Mouse (Mus musculus): Measurements from ENCODE around the gene Rnf38. TPM values are rescaled to one million over a fixed set of nuclear protein-coding genes. Genes with fewer than 3 reads are reported as not detected.

Rnf38 gene
- total RNA-seq, 4 experiments from 2014 or later = 34.0 to 51.1 (median 40.4) TPM

GRCm38 (mm10) chr4:44115046-44115445, 118.5 kb downstream of the Rnf38 start:
- DNase-seq = no peak

DNA sequence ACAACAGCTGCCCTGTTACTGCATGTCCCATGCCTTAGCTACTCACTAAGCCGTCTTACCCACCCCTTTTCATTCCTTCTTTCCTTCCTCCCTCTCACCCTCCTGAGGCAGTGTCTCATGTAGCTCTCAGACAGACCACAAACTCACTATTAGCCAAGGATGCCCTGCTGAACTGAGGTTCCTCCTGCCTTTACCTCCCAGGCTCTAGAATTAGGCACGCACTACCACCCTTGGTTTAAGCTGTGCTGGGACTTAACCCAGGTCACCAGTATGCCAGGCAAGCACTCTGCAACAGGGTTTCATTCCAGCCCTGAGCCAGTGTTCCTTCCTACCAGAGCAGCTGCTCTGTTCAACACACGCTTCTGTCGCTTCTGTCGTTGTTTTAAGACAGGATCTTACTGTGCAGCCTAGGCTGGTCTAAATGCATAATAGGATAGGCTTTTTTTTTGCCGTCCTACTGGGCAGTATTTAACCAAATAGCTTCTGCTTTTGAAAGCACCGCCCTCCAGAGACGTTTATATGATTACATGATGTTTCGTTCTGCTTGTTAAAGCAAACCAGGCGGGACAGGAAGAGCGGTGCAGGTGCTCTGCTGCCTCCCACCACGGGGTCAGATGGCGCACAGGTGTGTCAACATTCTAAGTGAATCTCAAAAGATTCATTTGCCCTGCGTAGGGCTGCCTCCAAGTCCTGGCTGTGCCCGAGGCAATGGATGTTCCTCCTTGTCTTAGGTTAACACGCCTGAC, 120.0 kb downstream of the Rnf38 start:
- DNase-seq = no peak

GRCm38 (mm10) chr4:44112741-44113140, 120.8 kb downstream of the Rnf38 start:
- no peak for DNase-seq

DNA sequence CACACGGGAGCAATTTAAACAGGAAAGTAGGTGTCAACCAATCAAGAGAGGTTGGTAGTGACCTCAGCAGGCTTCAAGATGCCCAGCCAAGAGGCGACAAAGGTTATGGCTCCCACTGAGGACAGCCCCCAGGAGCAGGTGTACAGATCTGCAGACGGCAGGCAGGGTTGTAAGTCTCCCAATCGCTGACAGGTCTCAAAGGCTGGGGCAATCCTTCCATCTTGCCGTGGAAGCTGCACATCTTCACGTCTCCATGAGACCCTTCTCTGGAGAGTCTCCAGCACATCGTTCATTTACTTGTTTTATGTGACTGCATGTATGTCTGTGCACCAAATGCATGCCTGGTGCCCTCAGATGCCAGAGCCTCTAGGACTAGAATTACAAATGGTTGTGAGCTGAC, 122.8 kb downstream of the Rnf38 start:
- DNase-seq = no peak

- no peak for DNase-seq
Measured at GRCm38 (mm10) chr4:44108297-44108696, 125.3 kb downstream of the Rnf38 start.

GRCm38 (mm10) chr4:44107339-44107738, 126.2 kb downstream of the Rnf38 start:
- no peak for DNase-seq

DNA sequence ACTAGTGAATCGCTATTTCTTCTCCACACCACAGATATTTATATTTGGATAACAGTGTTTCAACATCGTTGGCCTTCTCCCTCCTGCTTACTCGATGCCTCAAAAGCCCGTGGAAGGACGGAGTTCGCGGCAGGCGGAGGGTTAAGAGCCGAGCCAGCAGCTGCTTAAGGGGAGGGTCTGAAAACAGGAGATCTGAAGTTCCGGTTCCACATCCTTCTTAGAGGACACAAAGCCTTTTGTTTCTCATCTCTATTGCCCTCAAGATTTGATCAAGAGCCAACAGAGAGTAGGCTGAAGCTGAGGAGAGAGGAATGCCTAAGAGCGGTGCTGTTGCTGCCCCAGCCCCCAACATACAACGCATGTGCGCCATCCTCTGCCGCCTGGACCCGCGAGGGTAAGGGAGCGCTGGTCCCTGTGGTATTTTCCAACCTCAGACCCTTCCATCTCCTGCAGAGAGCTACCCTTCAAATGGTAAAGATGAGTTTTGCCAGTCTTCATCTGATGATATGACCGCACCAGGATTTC, 127.2 kb downstream of the Rnf38 start:
- DNase-seq = no peak

GRCm38 (mm10) chr4:44104195-44104917, 129.2 kb downstream of the Rnf38 start:
- no peak for DNase-seq

DNA sequence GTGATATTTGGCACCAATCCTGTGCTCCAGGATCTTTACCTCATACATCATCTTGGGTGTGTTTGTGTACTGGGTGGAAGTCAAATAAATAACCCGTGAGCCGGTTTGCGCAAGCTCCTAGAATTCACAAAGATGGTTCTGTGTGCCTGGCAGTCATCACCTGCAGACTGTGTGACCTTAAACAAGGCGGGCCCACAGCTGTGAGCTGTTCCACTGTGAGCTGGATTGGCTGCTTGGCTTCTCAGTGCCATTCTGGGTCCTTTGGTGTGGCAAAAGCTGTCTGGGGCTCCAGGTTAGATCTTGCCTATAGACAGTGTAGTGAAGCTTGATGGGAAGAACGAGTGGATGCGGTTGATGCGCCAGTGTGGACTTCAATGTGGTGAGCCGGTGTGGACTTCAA, 130.0 kb downstream of the Rnf38 start:
- no peak for DNase-seq

DNA sequence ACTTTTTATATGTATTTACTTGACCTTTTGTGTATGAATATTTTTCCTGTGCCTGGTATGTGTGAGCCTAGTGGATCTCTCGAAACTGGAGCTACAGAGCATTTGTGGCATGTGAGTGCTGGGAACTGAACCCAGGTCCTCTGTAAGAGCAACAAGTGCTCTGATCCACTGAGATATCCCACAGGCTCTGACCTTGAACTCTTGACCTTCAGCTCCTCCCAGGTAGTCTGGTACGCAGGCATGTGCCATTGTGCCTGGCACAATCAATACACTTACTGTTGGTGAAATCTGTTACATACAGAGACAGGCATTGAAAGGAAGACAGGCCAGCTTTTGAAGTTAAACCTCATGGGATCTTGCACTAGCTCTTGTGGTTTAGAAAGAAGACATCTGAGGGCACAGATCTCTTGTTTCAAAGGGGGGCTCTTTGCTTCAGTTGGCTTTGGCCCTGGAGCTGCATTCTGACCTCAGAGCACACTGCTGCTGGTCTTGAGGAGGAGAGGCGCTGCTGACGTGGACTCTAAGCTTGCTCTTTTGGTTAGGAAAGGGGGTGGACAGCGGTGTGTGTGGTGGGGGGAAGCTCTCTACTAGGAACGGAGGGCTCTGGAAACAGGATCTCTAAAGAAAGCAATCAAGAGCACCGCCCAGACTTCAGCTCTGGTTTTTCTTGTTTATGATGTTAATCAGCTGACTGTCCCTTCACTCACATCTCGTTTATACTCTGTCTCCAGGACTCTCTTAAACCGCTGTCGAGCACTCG, 135.8 kb downstream of the Rnf38 start:
- no peak for DNase-seq

- no peak for DNase-seq
Measured at GRCm38 (mm10) chr4:44094475-44094874, 139.1 kb downstream of the Rnf38 start.

DNA sequence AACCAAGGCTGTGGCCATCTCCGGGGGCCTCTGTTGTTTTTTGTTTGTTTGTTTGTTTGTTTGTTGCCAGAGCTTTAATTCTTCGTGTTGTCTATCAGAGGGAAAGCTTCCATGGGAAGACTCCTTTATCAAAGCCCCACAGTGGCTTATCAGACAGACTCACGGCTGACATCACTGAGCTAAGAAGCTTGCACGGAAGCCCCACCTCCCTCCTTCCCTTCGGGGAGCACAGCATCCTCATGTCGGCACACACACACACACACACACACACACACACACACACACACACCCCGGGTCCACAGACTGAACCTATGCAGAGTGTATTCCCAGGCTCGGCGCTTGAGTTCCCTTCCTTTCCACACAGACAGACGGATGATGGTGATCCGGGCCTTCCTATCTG, 141.2 kb downstream of the Rnf38 start:
- DNase-seq = no peak

DNA sequence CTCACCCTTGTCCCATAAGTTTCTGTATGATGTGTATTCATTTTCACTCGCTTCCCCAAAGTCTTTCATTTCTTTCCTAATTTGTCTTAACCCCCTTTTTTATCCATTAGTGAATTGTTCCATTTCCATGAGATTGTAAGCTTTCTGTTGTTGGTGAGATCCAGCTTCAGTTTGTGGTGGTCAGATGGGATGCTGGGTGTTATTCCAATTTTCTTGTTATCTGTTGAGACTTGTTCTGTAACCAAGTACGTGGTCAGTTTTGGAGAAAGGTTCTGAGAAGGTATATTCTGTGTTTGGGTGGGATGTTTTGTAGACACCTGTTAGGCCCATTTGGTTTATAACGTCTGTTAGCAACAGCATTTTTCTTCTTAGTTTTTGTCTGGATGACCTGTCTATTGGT, 148.0 kb downstream of the Rnf38 start:
- DNase-seq = no peak

DNA sequence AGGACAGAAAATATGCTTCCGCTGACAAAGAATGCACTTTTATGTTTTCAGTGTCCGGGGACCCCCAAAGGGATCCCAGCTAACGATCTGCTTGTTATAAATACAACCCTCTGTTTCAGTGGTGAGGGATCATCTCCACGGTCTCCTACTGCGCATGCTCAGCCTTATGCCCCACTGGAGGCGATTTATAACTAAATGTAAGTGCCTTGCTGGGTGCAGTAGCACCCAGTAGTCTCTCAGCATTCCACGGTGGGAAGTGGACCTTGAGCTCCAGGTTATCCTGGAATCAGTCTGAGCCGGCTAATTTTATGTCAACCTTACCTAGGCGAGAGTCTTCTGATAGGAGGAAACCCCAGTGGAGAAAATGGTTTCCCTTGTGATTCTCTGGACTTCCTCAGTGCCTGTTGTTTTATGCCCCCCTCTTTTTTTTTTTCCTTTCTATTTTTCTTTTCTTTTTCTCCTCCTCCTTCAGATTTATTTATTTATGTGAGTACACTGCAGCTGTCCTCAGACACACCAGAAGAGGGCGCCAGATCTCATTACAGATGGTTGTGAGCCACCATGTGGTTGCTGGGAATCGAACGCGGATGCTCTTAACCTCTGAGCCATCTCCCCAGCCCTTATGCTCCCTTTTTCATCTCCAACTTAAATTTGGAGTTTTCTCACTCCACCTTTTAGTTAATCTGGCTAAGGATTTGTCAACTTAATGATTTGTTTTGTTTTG, 148.8 kb downstream of the Rnf38 start:
- DNase-seq = no peak

DNA sequence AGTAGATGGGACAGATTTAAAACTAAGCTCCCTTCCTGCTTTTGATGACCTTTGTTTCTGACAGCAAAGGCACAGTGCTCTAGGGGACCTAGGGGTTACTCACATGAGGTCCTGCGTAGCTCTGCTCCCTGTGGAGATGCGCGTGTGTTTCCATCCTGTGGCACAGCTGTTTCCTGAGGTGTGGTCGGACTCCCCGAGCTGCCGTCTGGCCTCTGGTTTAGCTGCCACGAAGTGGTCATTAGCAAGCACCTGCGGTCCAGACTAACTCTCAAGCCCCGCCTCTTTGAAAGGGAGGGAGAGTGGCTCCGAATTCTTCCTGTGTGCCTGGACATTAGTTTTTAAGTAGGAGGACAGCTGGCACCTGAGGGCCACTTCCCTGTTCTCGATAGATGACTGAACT, 149.6 kb downstream of the Rnf38 start, which contains the start of gene Gne:
Gne (minus strand) TSS at position 233 of the 400 bp plus-strand sequence.
- no peak for DNase-seq

DNA sequence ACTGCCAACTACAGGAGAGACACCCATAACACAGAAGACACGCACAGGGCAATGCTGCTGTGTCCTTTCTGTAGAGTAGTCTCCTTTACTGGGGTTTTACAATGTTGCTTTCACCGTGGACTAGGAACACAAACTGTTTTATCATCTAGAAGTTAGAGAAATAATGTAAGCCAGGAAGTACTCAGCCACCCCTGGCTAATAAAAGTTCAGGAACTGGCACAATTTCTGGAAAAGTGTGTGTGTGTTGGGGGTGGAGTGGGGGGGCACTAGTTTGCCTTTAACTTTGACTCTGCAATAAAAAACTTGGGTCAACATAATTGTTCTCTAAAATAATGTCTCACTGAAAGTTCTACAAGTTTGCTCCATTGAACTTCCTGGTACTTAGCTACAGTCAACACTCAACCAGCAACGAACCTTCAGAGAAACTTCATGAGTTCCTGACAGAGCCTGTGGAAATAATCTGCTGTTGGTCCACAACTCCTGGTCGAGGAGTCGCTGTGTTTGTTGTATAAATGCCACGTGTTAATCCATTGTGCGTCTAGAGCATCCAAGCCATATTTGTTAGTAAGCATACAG, 155.1 kb downstream of the Rnf38 start:
- no peak for DNase-seq

Small RNA genes lying within 50 kb of the gene (microRNA-seq; reads per million reads assigned to microRNA genes)
- gene Mir5106 = 0 reads per million in 2 experiments

Other genes with a start within 250 kb of the Rnf38 start
- gene Clta, start 229.3 kb downstream of the Rnf38 start, total RNA-seq (2022) = 100 to 1,000 TPM; 165 to 181 (median 177) TPM
- gene Gne, start 149.6 kb downstream of the Rnf38 start, total RNA-seq (2022) = 10 to 100 TPM; 38.9 to 51.1 (median 45.4) TPM
- 1 to 10 TPM in 2 of 4 experiments, under 1 TPM in 2; 0.35 to 1.5 (median 0.81) TPM for gene Melk, start 67.1 kb upstream of the Rnf38 start, total RNA-seq (2022)

All from adrenal gland, adult 8-10 months (tissue).